ENCODE assay signal across 35 mouse cellular contexts in the genomic region with DNA sequence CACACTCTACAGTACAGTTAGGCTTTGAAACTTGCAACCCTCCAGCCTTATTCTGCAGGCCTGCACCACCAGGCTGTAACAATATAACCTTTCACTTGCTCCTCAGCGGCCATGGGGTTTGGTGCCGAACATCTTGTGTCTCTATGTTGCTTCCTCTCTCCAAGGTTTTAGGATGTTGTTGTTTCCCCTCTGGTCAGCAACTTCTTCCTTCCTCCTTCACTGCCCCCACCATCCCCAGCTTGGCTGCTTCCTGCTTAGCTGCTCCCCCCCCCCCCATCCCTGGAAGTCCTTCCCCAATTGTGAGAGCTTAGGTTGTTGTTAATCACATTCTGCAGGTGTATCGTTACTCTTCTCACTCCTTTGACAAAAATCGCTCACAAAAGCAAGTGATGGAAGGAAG. TPM values are rescaled to one million over a fixed set of nuclear protein-coding genes. Genes with fewer than 3 reads are reported as not detected.
"Had no signal": no experiment of that assay in that cellular context is flagged by ENCODE, and none has a peak within 500 bp of the region (broad histone marks: within the 10 kb centered on the region; RNA-seq: fewer than 3 reads in every experiment).

No protein-coding gene starts in this region.

- H3K36me3 ChIP-seq: hindbrain, embryonic 10.5 days; hindbrain, embryonic 12.5 days; intestine, embryonic 15.5 days; limb, embryonic 10.5 days; limb, embryonic 12.5 days had no signal

- H3K27ac ChIP-seq: heart, adult 2 months; hindbrain, embryonic 10.5 days; hindbrain, embryonic 12.5 days; hindbrain, embryonic 14.5 days; intestine, embryonic 15.5 days; kidney, postnatal 0 days; left cerebral cortex, adult 2 months; limb, embryonic 10.5 days; limb, embryonic 12.5 days; liver, embryonic 14.5 days had no signal

- DNase-seq: gastrocnemius, postnatal 14 days; gastrocnemius, postnatal 36 days; heart, adult 2 months; heart, postnatal 10 days; heart, postnatal 4 days; kidney, adult 18-20 months; kidney, adult 8-10 months; kidney, postnatal 14 days; kidney, postnatal 36 days; layer of hippocampus, adult 9-11 months; liver had no signal

- H3K27me3 ChIP-seq: hindbrain, embryonic 12.5 days; intestine, embryonic 15.5 days; limb, embryonic 12.5 days had no signal

- H3K9ac ChIP-seq: hindbrain, embryonic 12.5 days; hindbrain, embryonic 14.5 days; intestine, embryonic 15.5 days; limb, embryonic 12.5 days; liver, embryonic 14.5 days had no signal

- H3K4me2 ChIP-seq: heart, embryonic 11.5 days; hindbrain, embryonic 12.5 days; hindbrain, embryonic 14.5 days; intestine, embryonic 15.5 days; limb, embryonic 12.5 days; liver, embryonic 11.5 days had no signal

- H3K9me3 ChIP-seq: hindbrain, embryonic 10.5 days; hindbrain, embryonic 12.5 days; intestine, embryonic 15.5 days; limb, embryonic 10.5 days; limb, embryonic 12.5 days had no signal

- H3K4me3 ChIP-seq: heart, adult 2 months; hindbrain, embryonic 10.5 days; hindbrain, embryonic 12.5 days; intestine, embryonic 15.5 days; left cerebral cortex, adult 2 months; limb, embryonic 10.5 days; limb, embryonic 12.5 days had no signal

- H3K4me1 ChIP-seq: hindbrain, embryonic 10.5 days; hindbrain, embryonic 12.5 days; intestine, embryonic 15.5 days; limb, embryonic 10.5 days; limb, embryonic 12.5 days had no signal

- ATAC-seq: hindbrain, embryonic 16.5 days; inflammation-experienced regulatory T-cells, adult 6 months; intestine, embryonic 15.5 days; intestine, postnatal 0 days had no signal

RNA-seq across cellular contexts. Expression of a gene that starts 14.6 kb away (rescaled TPM):
- total RNA-seq: gastrocnemius, adult 18-20 months; gastrocnemius, adult 8-10 months; gastrocnemius, postnatal 14 days; gastrocnemius, postnatal 36 days; heart, adult 2 months; heart, postnatal 10 days; heart, postnatal 25 days; heart, postnatal 4 days; layer of hippocampus, adult 18-20 months; layer of hippocampus, postnatal 25 days; left cerebral cortex, adult 2 months; left cerebral cortex, postnatal 14 days; left cerebral cortex, postnatal 36 days had no signal
- polyA plus RNA-seq: heart, adult 2 months; heart, embryonic 14.5 days; hindbrain, embryonic 10.5 days; hindbrain, embryonic 12.5 days; hindbrain, embryonic 16.5 days; inflammation-experienced regulatory T-cells, adult 6 months; limb, embryonic 10.5 days; limb, embryonic 12.5 days had no signal

RNA-seq across cellular contexts. Expression of a gene that starts 49.9 kb away (rescaled TPM):
- total RNA-seq: gastrocnemius, adult 18-20 months; gastrocnemius, adult 8-10 months; gastrocnemius, postnatal 14 days; gastrocnemius, postnatal 36 days; heart, adult 2 months; heart, postnatal 10 days; heart, postnatal 25 days; heart, postnatal 4 days had no signal
- polyA plus RNA-seq: gonadal fat pad, adult 2 months; heart, embryonic 16.5 days; intestine, postnatal 0 days; limb, embryonic 10.5 days; limb, embryonic 12.5 days had no signal
